Mouse (Mus musculus) embryo, embryonic 9.5 days (tissue): ENCODE data around the gene Ptprh.
A peak's percentile ranks its signal among the peaks of the same experiment; 100 is the strongest.

ENCODE experiments used
- DNase-seq: peaks from one replicate; pipeline ENCODE4 v3.0.0-alpha.2; 2017; ENCODE audit errors: extremely low spot score

The Ptprh gene

DNA sequence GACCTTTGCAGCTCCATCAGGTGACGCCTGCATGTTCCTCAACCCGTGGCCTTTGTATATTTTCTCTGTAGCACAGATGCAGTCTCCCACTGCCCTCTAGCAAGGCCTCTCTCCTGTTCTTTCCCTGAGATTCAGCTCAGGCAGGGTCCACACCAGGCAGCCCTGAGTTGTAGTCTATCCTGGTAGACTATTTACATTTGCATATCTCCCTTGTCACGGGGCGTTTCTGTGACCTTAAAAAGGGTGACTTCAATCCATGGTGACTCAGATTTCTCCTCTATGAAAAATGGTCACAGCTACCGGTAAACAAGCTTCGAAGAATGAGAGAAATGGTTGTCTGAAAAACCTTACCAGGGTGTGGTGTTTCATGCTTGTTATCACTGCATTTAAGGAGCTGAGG, at the start of gene Ptprh:
Gene Ptprh, minus strand, starts transcription at position 169 of the 400 bp plus-strand sequence.
- no peak for DNase-seq

DNA sequence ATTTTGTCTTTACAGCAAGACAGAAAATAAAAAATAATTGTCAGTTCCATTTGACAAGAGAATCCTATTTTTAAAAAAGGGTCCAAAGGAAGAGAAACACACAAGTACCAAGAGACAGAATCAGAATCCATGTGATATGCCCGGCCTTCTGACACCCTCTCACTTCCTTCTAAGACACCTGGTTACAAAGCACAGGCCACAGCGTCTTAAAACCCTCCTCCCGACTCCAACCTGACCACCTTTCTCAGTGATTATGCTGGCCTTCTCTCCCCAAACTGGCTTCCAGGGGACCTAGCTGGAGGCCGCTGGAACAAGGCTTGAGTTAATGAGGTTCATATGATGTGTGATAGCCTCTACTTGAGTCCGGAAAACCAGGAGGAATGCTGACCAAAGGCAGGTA, 49.5 kb upstream of the Ptprh start:
- no peak for DNase-seq

DNA sequence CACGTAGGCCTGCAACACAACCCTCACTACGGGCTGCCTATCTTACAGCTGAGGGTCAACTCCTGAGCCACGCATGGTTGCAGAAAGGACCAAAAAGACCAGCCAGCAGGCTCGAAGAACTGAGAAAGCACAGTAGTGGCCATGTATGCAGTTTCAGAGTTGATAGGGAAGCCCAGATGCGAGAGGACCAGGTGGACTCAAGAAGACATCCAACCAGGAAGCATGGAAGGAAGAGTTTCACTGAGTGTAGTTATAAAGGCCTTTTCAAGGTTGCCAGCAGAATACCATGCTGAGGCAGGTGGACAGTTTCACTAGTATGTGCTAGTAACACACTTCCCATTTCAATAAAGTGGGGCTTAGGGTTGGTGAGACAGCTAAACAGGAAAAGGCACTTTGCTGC, 48.9 kb upstream of the Ptprh start:
- no peak for DNase-seq

DNA sequence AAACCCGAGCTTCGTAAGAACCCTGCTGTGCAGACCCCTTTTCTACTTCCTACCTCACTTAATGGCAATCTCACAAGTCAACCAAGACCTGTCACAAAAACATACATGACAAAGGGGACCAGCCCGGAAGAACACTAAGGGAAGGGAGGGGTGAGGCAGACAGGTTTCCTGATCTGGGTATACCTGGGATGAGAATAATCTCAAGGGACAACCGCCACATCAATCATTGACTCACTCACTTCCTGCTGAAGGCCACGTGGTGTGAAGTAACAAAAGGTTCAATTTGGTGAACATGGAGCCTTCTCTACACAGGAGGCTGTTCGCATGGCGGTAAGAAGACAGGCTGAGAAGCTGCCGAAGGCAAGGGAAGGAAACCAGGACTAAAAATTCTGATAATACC, 47.7 kb upstream of the Ptprh start:
- no peak for DNase-seq

DNA sequence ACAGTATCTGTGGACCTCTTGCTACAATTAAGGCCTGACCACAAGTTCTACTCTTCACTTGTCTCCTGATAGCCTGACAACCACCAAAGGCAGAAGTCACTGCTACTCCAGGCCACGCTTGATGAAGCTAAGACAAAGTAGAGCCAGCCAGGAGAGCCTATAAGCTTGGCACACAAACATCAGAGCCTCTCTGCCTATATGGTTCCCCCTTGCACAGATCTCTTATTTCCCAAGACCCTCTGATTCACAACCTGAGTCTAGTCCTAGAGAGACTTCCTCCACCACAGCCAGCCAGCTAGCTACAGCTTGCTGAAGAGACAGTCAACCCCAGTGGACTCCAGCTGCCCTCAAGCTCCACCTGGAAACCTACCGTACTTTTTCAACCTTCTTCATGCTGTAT, 44.2 kb upstream of the Ptprh start:
- DNase-seq: no peak

DNA sequence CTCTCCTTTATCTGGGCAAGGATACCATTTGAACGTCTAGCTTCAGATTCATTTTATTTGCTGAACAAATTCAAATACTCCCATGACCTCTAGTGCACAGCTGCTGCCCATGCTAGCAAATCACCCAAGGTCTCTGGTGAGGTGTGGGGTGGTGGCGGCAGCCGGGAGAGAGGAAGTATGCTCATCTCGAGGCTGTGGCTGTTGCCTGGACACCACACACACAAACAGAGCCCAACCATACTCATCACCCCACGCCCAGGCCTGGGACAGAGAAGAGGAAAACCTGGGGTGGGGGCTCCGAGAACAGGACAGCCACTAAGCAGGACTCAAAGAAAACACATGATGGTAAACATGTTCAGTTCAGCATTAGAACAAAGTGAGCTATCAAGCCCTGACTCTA, 43.5 kb upstream of the Ptprh start:
- no peak for DNase-seq

DNA sequence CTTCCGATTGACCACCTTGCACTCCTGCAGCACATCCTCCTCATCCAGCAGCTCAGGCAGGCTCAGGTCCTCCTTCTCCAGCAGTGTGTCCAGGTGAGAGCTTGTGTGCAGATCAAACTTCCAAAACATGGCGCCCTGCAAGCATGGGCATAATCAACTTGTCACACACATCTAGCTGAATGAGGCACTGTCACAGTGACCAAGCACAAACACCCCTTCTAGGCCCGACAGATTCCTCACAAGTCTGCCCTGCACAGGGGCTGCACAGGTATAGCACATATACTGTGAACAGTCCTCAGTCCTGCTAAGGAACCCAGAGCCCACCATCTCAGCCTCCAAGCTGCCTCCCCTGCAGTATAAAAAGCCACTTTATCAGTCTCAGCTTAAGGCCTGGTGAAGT, 43.0 kb upstream of the Ptprh start:
- DNase-seq: no peak

DNA sequence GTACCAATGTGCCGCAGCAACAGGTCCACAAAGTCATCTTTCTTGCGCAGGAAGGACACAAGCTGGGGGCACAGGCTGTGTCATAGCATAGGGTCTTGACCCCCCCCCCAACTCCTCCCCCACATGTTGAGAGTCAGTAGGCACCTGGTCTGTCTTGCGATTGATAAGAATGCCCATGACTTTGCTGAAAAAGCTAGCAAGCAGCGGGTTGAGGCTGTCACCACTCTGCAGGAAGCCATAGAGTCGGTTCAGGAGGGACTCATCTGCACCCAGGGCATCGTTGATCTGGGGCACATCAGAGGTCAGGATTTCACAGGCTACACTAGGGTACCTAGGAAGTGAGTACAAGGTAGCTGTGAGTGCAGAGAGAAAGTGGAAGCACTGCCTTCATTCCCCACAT, 39.4 kb upstream of the Ptprh start:
- no peak for DNase-seq

DNA sequence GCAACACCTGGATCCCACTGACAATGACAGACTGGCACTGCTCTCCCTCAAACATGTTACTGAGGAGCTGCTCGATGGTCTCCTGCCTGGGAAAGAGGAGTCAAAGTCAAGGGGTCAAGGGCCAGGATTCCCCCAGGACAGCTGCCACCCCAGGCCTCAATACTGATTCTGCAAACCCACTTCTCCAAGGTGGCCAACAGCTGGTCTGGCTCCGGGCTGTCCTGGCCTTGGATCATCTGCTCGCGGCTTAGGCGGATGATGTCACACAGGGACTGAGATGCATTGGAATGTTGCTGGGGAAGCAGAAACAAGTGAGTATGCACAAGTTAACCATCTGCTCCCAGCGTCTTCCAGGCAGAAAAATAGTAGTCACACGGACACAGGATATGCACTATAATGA, 38.1 kb upstream of the Ptprh start:
- DNase-seq: no peak

DNA sequence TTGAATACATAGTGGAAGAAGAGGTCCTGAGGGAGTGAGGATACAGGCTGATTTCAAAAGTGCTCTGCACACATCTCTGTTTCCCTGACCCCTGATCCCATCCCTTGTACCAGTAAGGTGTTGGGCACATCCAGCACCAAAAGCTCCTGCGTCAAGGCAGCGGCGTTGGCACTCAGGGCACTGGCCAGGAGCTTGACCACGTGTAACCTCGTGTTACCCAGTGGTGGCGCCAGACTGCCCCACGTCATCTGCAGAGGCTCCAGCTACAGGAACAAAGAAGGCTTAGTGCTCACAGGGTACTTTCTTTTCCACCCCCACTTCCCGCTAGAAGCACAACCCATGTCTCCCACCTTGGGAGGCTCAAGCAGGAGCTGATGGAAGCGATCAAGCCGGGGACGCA, 37.3 kb upstream of the Ptprh start:
- no peak for DNase-seq

DNA sequence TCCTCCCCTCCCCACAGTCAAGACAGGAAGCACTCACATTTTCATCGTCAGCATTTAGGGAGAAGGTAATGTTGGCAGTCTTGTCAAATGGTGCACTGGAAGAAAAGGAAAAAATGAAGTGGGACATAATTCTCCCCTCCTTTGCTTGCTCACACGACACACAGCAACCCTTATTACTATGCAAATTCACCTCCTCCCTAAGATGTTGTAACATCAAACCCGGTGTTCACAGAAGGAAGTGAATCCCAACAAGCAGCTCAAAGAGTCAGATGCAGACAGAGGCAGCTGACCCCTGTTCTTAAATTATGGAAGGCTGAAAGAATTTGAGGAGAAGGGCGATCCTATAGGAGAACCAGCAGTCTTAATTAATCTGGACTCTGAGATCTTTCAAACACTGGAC, 32.3 kb upstream of the Ptprh start:
- DNase-seq: no peak

DNA sequence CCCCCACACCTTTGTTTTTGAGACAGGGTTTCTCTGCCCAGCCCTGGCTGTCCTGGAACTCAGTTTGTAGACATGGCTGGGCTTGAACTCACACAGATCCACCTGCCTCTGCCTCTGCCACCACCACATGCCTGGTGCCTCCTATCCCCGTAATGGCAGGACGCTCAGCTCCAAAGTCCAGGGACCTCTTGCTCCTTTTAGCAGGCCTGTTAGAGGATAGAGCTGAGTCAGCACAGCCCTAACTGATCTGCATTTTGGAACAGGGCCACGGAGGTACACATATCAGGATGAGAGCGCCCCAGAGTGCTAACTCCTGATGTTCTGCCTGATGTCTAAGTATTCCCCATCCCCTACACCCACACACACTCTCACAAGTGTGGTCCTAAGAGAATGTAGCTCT, 27.2 kb upstream of the Ptprh start, which contains the start of gene Tmem86b:
Gene Tmem86b, minus strand, starts transcription at position 392 of the 400 bp plus-strand sequence.
- DNase-seq: no peak

DNA sequence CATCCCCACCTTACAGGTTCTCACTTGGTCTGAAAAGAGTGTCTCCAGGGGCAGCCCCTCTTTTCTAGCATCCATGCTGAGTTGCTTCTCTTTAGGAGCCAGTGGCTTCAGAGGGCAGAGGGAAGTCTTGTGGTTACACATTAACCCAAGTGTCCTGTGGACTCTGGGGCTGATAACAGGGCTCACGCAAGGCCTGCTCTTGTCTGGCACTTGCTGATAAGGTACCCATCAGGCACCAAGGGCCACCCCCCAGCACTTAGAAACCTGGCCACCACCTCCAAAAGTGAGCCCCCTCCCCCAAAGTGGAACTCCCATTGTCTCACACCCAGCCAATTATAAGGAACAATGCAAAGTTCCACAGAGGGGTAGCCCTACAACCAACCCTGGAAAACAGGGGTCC, 26.4 kb upstream of the Ptprh start:
- DNase-seq: no peak

DNA sequence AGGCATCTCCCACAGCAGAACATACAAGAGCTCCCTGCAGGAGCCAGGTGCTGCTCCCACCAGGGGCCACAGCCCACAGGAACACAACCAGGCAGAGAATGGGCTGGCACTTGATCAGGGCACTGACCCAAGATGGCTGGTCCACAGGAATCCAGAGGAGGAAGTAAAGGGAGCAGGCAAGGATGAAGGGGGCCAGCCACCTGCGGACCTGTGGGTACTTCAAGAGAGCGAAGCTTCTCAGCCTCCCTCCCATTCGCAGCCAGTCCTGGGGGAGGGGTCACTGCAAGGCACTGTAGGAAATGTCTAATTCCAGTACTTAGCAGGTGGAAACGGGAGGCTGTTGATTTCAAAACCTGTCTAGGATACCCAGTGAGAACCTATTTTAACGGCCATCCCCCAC, 25.7 kb upstream of the Ptprh start:
- no peak for DNase-seq

DNA sequence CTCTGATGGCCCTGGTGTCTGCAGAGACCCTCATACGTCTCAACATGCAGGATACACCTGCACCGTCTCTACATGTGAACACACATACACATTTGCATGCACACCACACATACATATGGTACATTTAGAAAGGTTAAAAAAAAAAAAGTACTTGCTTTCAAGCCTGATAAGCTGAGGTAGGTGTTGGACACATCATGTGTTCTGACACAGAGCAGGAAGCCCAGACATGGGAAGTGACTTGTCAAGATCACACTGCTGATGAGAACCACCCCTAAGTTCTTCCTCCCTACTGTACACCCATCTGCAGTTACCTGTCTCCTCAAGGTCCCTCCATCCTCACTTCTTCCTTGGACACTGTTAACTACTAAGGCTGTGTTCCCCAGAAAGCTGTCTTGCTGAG, 22.1 kb upstream of the Ptprh start:
- DNase-seq: no peak

DNA sequence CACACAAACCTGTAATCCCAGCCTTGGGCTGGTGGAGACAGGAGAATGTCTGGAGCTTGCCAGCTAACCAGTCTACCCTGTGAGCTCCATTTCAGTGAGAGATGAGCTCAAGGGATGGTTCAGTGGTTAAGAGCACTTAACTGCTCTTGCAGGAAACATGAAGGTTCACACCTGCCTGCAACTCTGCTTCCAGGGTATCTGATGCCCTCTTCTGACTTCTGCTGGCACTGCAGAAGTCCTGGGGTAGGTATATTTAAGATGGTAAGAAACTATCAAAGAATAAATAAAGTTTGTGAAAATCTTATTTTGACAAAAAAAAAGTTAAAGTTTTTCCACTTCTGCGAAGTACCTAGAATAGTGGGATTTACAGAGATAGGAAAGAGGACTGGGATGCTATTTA, 20.5 kb upstream of the Ptprh start:
- no peak for DNase-seq

DNA sequence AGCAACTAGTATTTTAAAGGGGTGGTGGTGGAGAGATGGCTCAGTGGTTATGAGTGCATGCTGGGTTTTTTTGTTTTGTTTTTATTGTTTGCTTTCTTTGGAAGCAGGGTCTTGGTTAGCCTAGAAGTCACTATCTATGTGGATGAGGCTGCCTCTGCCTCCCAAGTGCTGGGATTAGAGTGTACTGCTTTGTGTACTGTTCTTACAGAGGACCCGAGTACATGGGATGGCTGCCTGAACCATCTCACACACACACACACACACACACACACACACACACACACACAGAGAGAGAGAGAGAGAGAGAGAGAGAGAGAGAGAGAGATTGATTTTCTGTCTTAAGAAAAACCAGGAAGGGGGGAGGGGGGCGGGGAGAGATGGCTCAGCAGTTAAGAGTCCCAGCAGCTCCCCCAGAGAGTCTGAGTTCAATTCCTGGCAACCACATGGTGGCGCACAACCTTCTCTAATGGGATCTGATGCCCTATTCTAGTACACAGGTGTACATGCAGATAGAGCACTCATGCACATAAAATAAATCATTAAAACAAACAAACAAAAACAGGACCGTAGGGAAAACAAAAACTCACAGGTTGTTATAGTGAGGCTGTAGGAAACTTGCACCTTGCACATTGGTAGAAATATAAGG, 19.8 kb upstream of the Ptprh start:
- peak; percentile 26 for DNase-seq

DNA sequence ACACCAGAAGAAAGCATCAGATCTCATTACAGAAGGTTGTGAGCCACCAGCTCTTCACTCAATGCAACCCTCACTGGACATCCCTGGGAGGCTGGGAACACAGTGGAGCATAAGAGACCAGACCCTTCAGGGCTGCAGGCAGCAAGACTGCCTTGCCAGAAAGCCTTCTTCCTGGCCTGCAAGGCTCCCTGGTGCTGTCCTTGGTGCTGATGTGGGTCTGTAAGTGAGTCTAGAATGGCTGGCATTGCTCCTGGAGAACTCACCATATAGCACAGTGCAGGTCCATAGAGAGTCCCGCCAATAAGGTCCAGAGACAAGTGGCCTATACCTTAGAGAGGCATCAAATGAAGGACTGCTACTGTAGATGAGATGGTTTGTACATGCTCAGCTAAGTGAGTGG, 16.1 kb upstream of the Ptprh start:
- peak; percentile 49 for DNase-seq

DNA sequence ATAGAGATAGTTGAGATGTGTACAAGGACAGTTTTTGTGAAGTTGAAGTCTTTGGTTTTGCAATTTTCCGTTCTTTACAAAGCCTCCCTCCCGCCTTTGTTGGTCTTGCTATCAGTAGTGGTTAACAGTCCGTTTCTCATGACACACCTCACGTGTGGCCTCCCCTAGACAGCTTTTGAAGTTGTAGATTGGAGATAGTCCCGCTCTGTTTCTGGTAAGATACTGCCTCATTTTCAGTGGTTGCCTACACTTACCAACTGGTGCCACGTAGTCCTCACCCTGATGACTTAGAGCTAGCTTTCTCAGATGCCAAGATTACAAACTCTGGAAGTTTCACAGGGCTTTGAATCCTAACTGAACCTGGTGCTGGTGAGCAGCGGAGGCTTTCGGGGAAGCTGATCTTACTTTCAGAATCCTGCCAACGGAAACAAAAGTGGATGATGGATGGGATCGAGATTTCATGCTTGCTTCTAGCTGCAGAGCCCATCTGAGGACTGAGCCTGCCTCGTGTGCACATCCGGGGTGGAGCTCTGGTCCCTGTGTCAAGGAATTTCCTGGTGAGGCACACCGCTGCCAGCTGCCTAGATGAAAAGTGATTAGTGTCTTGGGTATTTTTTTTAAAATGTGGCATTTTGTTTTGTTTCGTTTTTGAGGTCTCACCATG, 10.0 kb upstream of the Ptprh start:
- no peak for DNase-seq

DNA sequence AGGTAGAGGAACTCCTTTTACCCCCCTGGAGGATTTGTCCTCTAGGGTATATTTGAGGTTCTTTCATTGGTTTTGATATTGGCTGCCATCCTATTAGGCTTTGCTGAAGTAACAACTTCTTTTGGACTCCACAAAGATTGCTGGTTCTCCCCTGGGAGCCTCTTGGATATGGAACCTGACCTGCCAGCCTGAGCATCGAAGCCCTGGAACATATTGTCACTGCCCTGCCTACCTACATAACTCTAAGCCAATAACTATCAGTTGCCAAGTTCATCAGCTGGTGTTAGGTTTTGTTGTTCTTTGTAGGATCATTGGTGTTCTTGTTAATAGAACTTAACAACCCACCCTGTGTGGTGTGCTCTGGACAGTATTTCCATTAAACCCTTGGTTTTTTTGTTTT, 9.1 kb upstream of the Ptprh start:
- no peak for DNase-seq

DNA sequence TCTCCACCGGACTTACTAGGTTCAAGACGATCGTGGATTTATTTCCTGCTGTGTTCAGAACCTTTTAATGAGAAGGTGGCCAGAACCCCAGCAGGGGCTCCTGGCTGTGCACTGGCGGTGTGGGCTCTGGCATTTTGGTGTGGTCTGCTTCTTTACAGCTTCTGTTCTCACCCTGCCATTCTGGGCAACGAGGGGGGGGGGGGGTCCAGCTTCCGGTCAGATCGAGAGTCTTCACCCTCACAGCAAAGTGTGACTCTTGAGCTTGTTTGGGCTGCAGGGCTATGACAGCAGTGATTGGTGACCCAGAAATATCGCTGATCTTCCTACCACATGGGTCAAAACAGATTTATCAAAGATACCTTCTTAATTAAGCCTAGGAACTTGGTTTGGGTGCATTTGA, 8.5 kb upstream of the Ptprh start:
- no peak for DNase-seq

DNA sequence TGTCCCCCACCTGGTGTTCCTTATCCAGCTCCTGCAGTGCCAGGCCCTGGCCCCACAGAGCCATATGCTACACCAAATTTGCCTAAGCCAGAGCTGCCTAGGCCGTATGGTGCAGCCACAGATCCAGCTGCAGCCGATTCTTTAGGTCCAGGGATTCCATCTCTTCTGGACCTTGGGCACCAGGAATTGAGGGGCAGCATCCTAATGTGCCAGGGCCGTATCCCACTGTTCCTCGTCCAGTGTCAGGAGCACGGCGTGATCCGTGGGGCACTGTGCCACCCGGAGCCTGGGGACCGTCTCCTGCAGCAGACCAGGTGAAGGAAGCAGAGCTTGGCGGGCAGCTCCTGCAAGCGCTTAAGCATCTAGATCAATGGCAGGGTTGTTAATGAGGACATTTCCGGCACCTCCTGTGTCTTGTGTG, 8.1 kb upstream of the Ptprh start:
- DNase-seq: no peak

DNA sequence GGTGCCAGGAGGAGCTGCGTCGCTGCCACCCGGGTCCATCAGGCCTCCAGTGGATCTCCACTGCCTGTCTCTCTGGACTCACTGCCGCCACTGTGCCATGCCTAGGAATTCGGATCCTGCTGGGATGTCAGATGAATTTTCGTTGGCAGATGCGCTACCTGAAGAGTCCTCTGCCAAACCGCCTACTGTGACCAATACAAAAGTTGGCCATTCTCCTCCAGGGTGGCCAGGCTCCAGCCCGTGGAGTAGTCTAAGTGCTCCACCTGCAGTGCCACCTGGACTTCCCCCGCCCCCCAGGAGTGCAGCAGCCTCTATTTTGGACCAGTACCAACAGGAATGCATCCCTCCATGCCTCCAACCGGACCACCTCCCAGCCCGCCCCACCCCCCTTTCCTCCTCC, 7.7 kb upstream of the Ptprh start:
- DNase-seq: no peak

DNA sequence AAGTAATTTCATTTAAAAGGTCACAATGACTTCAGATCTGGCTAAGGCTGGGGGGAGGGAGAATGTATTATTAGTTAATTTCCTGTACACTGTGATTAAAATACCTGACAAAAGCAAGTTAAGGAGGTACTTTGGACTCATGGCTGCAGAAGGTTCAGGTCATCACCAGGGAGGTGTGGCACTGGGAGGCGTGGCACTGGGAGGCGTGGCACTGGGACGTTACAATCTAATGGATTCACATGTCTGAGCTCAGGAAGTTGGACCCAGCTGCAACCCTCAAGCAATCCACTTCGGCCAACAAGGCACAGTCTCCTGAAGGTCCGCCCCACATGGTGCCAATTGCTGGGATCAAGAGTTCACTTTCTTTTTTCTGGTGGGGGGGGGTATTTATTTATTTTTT, 4.2 kb upstream of the Ptprh start:
- DNase-seq: no peak
